Mouse (Mus musculus) ES-CJ7 (cell line): ENCODE measurements around the gene Eps15.
"Not testable (repeated sequence)": the region's sequence is repeated elsewhere in the genome, so short reads cannot be mapped to it uniquely, and the experiment has no call there.

Source experiments
- DNase-seq: peaks from one replicate; pipeline ENCODE4 v3.0.0; 2011; ENCODE audit warnings: low read depth, low spot score

The Eps15 gene

GRCm38 (mm10) chr4:109400366-109400980 lies 120.4 kb downstream of the Eps15 start:
- no peak for DNase-seq

GRCm38 (mm10) chr4:109401176-109401689 lies 121.2 kb downstream of the Eps15 start:
- no peak for DNase-seq

GRCm38 (mm10) chr4:109404908-109405307 lies 124.8 kb downstream of the Eps15 start:
- not testable (repeated sequence) for DNase-seq

GRCm38 (mm10) chr4:109405415-109405814 lies 125.3 kb downstream of the Eps15 start:
- no peak for DNase-seq

DNA sequence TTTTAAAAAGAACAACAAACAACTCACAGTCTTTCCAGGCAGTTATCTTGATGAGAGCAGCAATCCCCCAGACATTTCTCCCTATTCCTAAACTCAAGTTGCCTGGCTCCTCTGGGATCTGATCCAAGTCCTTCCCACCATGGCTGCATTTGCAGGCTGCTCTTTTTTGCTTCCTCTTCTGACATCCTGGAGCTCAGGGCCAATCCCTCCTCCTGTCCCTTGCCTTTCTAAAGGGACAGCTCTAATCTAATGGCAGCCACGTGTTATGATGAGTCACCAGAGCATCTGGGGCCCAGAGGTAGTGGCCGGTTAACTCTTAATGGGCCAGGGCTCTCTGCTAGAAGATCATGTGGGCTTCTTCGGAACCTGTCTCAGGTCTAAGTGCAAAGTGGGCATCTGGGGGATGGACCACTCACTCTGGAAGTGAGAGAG lies 126.0 kb downstream of the Eps15 start:
- no peak for DNase-seq

- peak; percentile 56 for DNase-seq
Measured at GRCm38 (mm10) chr4:109406486-109407175, 126.6 kb downstream of the Eps15 start, which contains the start of gene Ttc39a. Gene Ttc39a (plus strand): TSS chr4:109406623.

- no peak for DNase-seq
Measured at GRCm38 (mm10) chr4:109407176-109407520, 127.1 kb downstream of the Eps15 start.

- DNase-seq: no peak
Measured at GRCm38 (mm10) chr4:109407701-109408485, 127.8 kb downstream of the Eps15 start.

- no peak for DNase-seq
Measured at GRCm38 (mm10) chr4:109410681-109411376, 130.8 kb downstream of the Eps15 start.

GRCm38 (mm10) chr4:109411377-109411967 lies 131.4 kb downstream of the Eps15 start:
- no peak for DNase-seq

DNA sequence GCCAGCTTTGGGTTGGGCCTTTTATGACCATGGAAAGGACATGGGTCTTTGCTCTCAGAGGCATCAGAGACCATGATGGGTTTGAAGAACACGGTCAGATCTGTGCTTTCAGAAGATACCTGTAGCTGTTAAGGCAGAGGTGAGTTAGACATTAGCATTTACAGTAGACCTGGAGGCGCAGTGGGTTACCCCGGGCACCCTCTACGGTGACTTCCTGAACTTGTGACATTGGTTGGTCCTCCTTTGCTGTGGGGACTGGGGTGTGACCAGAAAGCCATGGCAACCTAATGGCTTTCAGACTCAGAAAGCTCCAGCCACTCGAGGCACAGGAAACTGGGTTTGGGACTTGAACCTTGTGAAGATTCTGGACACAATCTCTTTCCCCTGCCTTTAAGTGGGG lies 132.2 kb downstream of the Eps15 start:
- no peak for DNase-seq

- DNase-seq: no peak
Measured at GRCm38 (mm10) chr4:109417998-109418397, 137.9 kb downstream of the Eps15 start.

DNA sequence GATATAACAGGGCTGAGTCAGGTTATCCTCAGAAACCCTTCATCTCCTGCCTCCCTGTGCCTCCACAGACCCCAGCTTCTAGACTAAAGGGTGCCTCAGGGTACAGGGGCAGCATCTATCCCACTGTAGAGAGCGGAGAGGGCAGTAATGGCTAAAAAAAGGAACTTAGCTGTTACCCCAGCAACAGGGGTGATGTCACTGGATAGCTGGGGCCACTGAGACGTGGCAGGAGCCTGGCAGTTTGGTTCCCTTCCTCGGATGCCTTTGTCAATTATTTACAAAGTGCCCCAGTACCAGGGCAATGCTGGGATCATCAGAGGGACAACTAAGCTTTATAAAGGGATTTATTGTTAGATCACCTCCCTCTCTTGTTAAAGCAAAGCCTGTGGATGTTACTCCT lies 138.9 kb downstream of the Eps15 start:
- DNase-seq: no peak

GRCm38 (mm10) chr4:109419563-109419962 lies 139.5 kb downstream of the Eps15 start:
- DNase-seq: no peak

DNA sequence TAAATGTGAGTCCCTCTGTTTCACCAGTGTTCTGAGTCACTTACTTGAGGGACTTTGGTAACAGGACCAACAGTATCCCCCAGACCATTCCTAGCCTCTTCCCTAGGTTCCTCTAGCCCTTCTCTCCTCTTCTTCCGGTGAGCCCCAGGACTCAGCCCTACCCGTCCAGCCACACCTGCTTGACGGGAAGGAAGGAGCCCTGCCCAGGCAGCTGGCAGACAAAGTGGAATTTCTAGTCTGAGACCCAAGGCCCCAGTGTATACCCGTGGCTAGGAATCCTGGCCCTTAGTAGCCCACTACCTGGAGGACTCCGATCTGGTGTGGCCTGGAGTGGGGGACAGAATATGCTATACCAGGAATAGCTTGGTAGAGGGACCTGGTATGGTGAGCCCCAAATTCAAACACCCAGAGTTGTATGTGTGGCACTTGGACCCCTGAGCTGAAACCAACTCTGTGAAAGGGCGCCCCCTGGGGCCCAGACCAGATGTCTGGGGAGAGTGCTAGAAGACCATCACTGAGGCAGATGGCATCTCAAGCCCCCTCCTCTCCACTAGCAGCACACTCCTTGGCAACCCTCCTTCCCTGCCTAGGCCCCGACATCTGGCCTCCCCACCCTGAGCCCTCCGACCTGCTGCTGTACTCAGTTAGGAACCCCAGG lies 140.2 kb downstream of the Eps15 start:
- DNase-seq: no peak

DNA sequence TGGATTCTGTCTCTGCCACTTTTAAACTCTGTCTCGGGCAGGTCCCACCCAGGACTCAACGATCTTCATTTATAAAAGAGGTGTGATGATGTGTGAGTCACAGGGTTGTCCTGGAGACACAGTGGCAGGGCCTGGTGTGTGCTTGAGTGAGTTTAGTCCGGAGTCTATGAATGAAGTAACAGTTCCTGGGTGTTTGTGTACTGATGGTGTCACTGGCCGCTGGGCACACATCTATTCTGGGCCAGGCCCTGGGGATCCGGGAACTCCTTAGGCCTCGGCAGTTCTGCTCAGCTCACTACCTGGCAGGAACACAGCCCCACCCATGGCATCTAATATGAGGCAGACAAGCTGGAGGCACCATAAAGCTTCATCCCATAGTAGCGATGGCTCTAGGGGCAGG lies 141.5 kb downstream of the Eps15 start:
- no peak for DNase-seq

- DNase-seq: no peak
Measured at GRCm38 (mm10) chr4:109422436-109422835, 142.4 kb downstream of the Eps15 start.

GRCm38 (mm10) chr4:109423438-109423837 lies 143.4 kb downstream of the Eps15 start:
- DNase-seq: no peak

GRCm38 (mm10) chr4:109427058-109427457 lies 147.0 kb downstream of the Eps15 start:
- no peak for DNase-seq

DNA sequence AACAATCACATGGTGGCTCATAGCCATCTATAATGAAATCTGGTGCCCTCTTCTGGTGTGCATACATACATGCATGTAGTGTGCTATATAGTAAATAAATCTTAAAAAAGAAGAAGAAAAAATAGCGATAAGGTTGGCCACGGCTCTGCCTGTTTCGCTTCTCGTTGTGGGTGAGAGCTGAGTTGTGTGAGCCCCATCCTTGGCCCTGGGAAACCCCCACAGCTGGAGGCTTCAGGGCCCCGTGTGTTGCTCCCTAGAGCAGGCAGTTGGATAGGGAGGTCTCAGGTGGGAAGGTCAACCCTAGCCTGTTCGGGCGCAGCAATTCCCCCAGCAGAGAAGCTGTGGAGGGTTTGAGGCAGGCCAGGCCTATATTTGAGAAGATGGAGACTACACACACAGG lies 150.2 kb downstream of the Eps15 start:
- no peak for DNase-seq

GRCm38 (mm10) chr4:109430854-109431253 lies 150.8 kb downstream of the Eps15 start:
- DNase-seq: peak; percentile 87
